Mouse (Mus musculus): ENCODE measurements around the gene Bcar3.

Gene Bcar3

GRCm38 (mm10) chr3:122337992-122338391, 44.1 kb downstream of the Bcar3 start:
- no peak for DNase-seq (ENCODE audit: low spot score in 2 of 2)

- DNase-seq (ENCODE audit: low spot score in 2 of 2): no peak
Measured at GRCm38 (mm10) chr3:122338897-122339296, 45.0 kb downstream of the Bcar3 start.

- no peak for DNase-seq (ENCODE audit: low spot score in 2 of 2)
Measured at GRCm38 (mm10) chr3:122340135-122341068, 46.5 kb downstream of the Bcar3 start.

GRCm38 (mm10) chr3:122343437-122343853, 49.5 kb downstream of the Bcar3 start:
- no peak for DNase-seq (ENCODE audit: low spot score in 2 of 2)

- no peak for DNase-seq (ENCODE audit: low spot score in 2 of 2)
Measured at GRCm38 (mm10) chr3:122344350-122344749, 50.4 kb downstream of the Bcar3 start.

GRCm38 (mm10) chr3:122345977-122346472, 52.1 kb downstream of the Bcar3 start:
- no peak for DNase-seq (ENCODE audit: low spot score in 2 of 2)

- DNase-seq (ENCODE audit: low spot score in 2 of 2): no peak
Measured at GRCm38 (mm10) chr3:122346600-122346999, 52.7 kb downstream of the Bcar3 start.

- DNase-seq (ENCODE audit: low spot score in 2 of 2): no peak
Measured at GRCm38 (mm10) chr3:122348677-122349076, 54.7 kb downstream of the Bcar3 start.

GRCm38 (mm10) chr3:122352801-122353200, 58.9 kb downstream of the Bcar3 start:
- DNase-seq (ENCODE audit: low spot score in 2 of 2): no peak

GRCm38 (mm10) chr3:122359426-122359825, 65.5 kb downstream of the Bcar3 start:
- no peak for DNase-seq (ENCODE audit: low spot score in 2 of 2)

GRCm38 (mm10) chr3:122359954-122360353, 66.0 kb downstream of the Bcar3 start:
- no peak for DNase-seq (ENCODE audit: low spot score in 2 of 2)

- DNase-seq (ENCODE audit: low spot score in 2 of 2): no peak
Measured at GRCm38 (mm10) chr3:122360721-122361138, 66.8 kb downstream of the Bcar3 start.

GRCm38 (mm10) chr3:122362719-122363118, 68.8 kb downstream of the Bcar3 start:
- no peak for DNase-seq (ENCODE audit: low spot score in 2 of 2)

GRCm38 (mm10) chr3:122364565-122364964, 70.6 kb downstream of the Bcar3 start:
- no peak for DNase-seq (ENCODE audit: low spot score in 2 of 2)

- no peak for DNase-seq (ENCODE audit: low spot score in 2 of 2)
Measured at GRCm38 (mm10) chr3:122365326-122365725, 71.4 kb downstream of the Bcar3 start.

- DNase-seq (ENCODE audit: low spot score in 2 of 2): no peak
Measured at GRCm38 (mm10) chr3:122371646-122372341, 77.9 kb downstream of the Bcar3 start.

GRCm38 (mm10) chr3:122372617-122373016, 78.7 kb downstream of the Bcar3 start:
- DNase-seq (ENCODE audit: low spot score in 2 of 2): no peak

GRCm38 (mm10) chr3:122376011-122376410, 82.1 kb downstream of the Bcar3 start:
- no peak for DNase-seq (ENCODE audit: low spot score in 2 of 2)

GRCm38 (mm10) chr3:122376412-122376831, 82.5 kb downstream of the Bcar3 start:
- DNase-seq (ENCODE audit: low spot score in 2 of 2): no peak

- DNase-seq (ENCODE audit: low spot score in 2 of 2): no peak
Measured at GRCm38 (mm10) chr3:122376841-122377464, 83.0 kb downstream of the Bcar3 start.

- DNase-seq (ENCODE audit: low spot score in 2 of 2): no peak
Measured at GRCm38 (mm10) chr3:122378634-122379033, 84.7 kb downstream of the Bcar3 start.

GRCm38 (mm10) chr3:122380776-122381175, 86.8 kb downstream of the Bcar3 start:
- no peak for DNase-seq (ENCODE audit: low spot score in 2 of 2)
